Mouse (Mus musculus) embryonic facial prominence, embryonic 13.5 days (tissue): Measurements from ENCODE around the gene Mettl1. TPM values are rescaled to one million over a fixed set of nuclear protein-coding genes. Genes with fewer than 3 reads are reported as not detected.

Experiments
- ATAC-seq: fragments of 200-750 bp; cut with Nextera tagmentation; 2 replicates; pipeline ENCODE4 v1.8.0; 2017; ENCODE audit warnings: low read depth; ENCODE audit not compliant: insufficient number of reproducible peaks, insufficient read depth, low FRiP score, low TSS enrichment
- H3K27ac ChIP-seq: fragments of 300-500 bp; sonication (generic); 2 replicates; pipeline ENCODE4 v1.5.1; 2015; ENCODE audit warnings: moderate library complexity, mild to moderate bottlenecking, inconsistent platforms
- H3K27me3 ChIP-seq: fragments of 300-500 bp; sonication (generic); 2 replicates; pipeline ENCODE4 v1.6.1; 2015; ENCODE audit warnings: mild to moderate bottlenecking, inconsistent platforms
- H3K36me3 ChIP-seq: fragments of 300-500 bp; sonication (generic); 2 replicates; pipeline ENCODE4 v1.6.1; 2015; ENCODE audit warnings: mild to moderate bottlenecking, inconsistent platforms
- H3K4me1 ChIP-seq: fragments of 300-500 bp; sonication (generic); 2 replicates; pipeline ENCODE4 v1.6.1; 2015; ENCODE audit warnings: inconsistent platforms
- H3K4me2 ChIP-seq: fragments of 300-500 bp; sonication (generic); 2 replicates; pipeline ENCODE4 v1.6.1; 2015; ENCODE audit warnings: moderate library complexity, mild to moderate bottlenecking, inconsistent platforms
- H3K4me3 ChIP-seq: fragments of 300-500 bp; sonication (generic); 2 replicates; pipeline ENCODE4 v1.5.1; 2015; ENCODE audit warnings: mild to moderate bottlenecking, inconsistent platforms
- H3K9ac ChIP-seq: fragments of 300-500 bp; sonication (generic); 2 replicates; pipeline ENCODE4 v1.6.1; 2015; ENCODE audit warnings: mild to moderate bottlenecking, inconsistent platforms
- H3K9me3 ChIP-seq: fragments of 300-500 bp; sonication (generic); 2 replicates; pipeline ENCODE4 v1.6.1; 2016; ENCODE audit warnings: inconsistent platforms
- WGBS: fragments of 180-500 bp; shearing (Covaris S2); methylation state at CpG from one replicate; pipeline ENCODE4 v1.1.7; 2015; ENCODE audit warnings: mixed read lengths; 5-methylcytosine and 5-hydroxymethylcytosine counted together
- microRNA counts: library from miRNA; unstranded; fragments of <30 nt; microRNA quantifications from one replicate; lab custom pipeline; 2016
- microRNA-seq: library from miRNA; unstranded; fragments of <30 nt; microRNA quantifications from one replicate; pipeline ENCODE4, GENCODE M21; 2016
- polyA plus RNA-seq: library from polyadenylated mRNA; unstranded; fragments of >200 nt; fragmentation: Nextera tagmentation; extraction: Ambion mirVana; gene quantifications from 2 replicates; pipeline ENCODE4 v1.2.1, GENCODE M21; 2015

Mettl1 gene
- polyA plus RNA-seq, 1 experiment from 2014 or later: 61.2 TPM

- Histone ChIP-seq H3K4me2 (peak overlapping the region; percentile 55), H3K4me1 (peaks cover 33% of the 10 kb centered on the region), H3K27me3 (peaks cover 68% of the 10 kb centered on the region), H3K36me3 (peaks cover 17% of the 10 kb centered on the region), H3K9ac (peak overlapping the region; percentile 27; the same call in 1 of the 2 replicates), H3K27ac (no peak overlapping the region), H3K4me3 (peak overlapping the region; percentile 32), H3K9me3 (no peaks in the 10 kb centered on the region)
- peak; percentile 48; the same call in 1 of the 2 replicates for ATAC-seq
- 7% methylated on average over 51 of the region's 51 CpGs for WGBS
Observed at GRCm38 (mm10) chr10:127091507-127092396, 50.5 kb downstream of the Mettl1 start.

GRCm38 (mm10) chr10:127092742-127093141 is 51.5 kb downstream of the Mettl1 start:
- 61% methylated on average over 4 of the region's 4 CpGs for WGBS

GRCm38 (mm10) chr10:127094382-127094802 is 53.2 kb downstream of the Mettl1 start:
- 51% methylated on average over 7 of the region's 7 CpGs for WGBS
- Histone ChIP-seq H3K4me1 (peaks cover 33% of the 10 kb centered on the region), H3K9ac (no peak overlapping the region), H3K27me3 (peaks cover 44% of the 10 kb centered on the region), H3K4me3 (no peak overlapping the region), H3K9me3 (no peaks in the 10 kb centered on the region), H3K27ac (no peak overlapping the region), H3K4me2 (no peak overlapping the region), H3K36me3 (peaks cover 42% of the 10 kb centered on the region)
- no peak for ATAC-seq

More at GRCm38 (mm10) chr10:127092742-127093141, 51.5 kb downstream of the Mettl1 start:
- Histone ChIP-seq H3K36me3 (peaks cover 26% of the 10 kb centered on the region), H3K4me2 (no peak overlapping the region), H3K27ac (no peak overlapping the region), H3K9ac (no peak overlapping the region), H3K4me1 (peaks cover 33% of the 10 kb centered on the region), H3K4me3 (no peak overlapping the region), H3K9me3 (no peaks in the 10 kb centered on the region), H3K27me3 (peaks cover 59% of the 10 kb centered on the region)
- no peak for ATAC-seq

MicroRNA genes within 50 kb of the gene (microRNA counts, 519-probe panel; counts per million panel counts)
- microRNA mmu-miR-26a (lab: Ali Mortazavi, UCI) (2,807 counts per million, percentile 66 among the panel's probes with 10 or more counts), microRNA mmu-miR-546 (lab: Ali Mortazavi, UCI) (236 counts per million, percentile 44 among the panel's probes with 10 or more counts)

Small RNA genes within 50 kb of the gene (microRNA-seq; reads per million reads assigned to microRNA genes)
- gene Mir26a-2: 48.1 reads per million, percentile 44 among the genes with 10 or more reads in this experiment
- 0.92 reads per million for gene Mir546

Other genes with a start within 250 kb of the Mettl1 start
- 19.7 and 19.9 TPM in 2 replicates for gene Atp23, start 140.1 kb upstream of the Mettl1 start, polyA plus RNA-seq
- gene Ctdsp2, start 62.7 kb upstream of the Mettl1 start, polyA plus RNA-seq: 84.8 and 87.4 TPM in 2 replicates
- gene Avil, start 40.7 kb upstream of the Mettl1 start, polyA plus RNA-seq: 0.58 and 0.97 TPM in 2 replicates
- 78.2 and 84.5 TPM in 2 replicates for gene Tsfm, start 10.6 kb upstream of the Mettl1 start, polyA plus RNA-seq
- gene Eef1akmt3, start 99 bp downstream of the Mettl1 start, polyA plus RNA-seq: 0.62 and 0.81 TPM in 2 replicates
- 0.08 and 0.11 TPM in 2 replicates for gene Cyp27b1, start 6.8 kb downstream of the Mettl1 start, polyA plus RNA-seq
- gene March9, start 18.8 kb downstream of the Mettl1 start, polyA plus RNA-seq: 1.5 and 1.6 TPM in 2 replicates
- gene Cdk4, start 22.1 kb downstream of the Mettl1 start, polyA plus RNA-seq: 1,992 and 2,100 TPM in 2 replicates
- 176 and 179 TPM in 2 replicates for gene Tspan31, start 28.9 kb downstream of the Mettl1 start, polyA plus RNA-seq
- 0.18 and 0.34 TPM in 2 replicates for gene Agap2, start 33.9 kb downstream of the Mettl1 start, polyA plus RNA-seq
- gene Os9, start 79.7 kb downstream of the Mettl1 start, polyA plus RNA-seq: 76.5 and 87.7 TPM in 2 replicates
- gene B4galnt1, start 123.8 kb downstream of the Mettl1 start, polyA plus RNA-seq: 8.9 and 9.0 TPM in 2 replicates
- gene Slc26a10, start 139.2 kb downstream of the Mettl1 start, polyA plus RNA-seq: 1.3 and 2.0 TPM in 2 replicates
- 117 and 130 TPM in 2 replicates for gene Arhgef25, start 148.7 kb downstream of the Mettl1 start, polyA plus RNA-seq
- 161 and 165 TPM in 2 replicates for gene Dtx3, start 154.3 kb downstream of the Mettl1 start, polyA plus RNA-seq
- gene Pip4k2c, start 170.2 kb downstream of the Mettl1 start, polyA plus RNA-seq: 28.1 and 30.8 TPM in 2 replicates
- gene Kif5a, start 221.9 kb downstream of the Mettl1 start, polyA plus RNA-seq: 6.7 and 8.1 TPM in 2 replicates
- 187 and 199 TPM in 2 replicates for gene Dctn2, start 225.0 kb downstream of the Mettl1 start, polyA plus RNA-seq
- 14.9 and 19.2 TPM in 2 replicates for gene Mbd6, start 247.6 kb downstream of the Mettl1 start, polyA plus RNA-seq